Mouse (Mus musculus) spleen, adult 2 months (tissue): ENCODE results near the gene Gm3409. TPM values are rescaled to one million over a fixed set of nuclear protein-coding genes. Genes with fewer than 3 reads are reported as not detected.
"Not testable (repeated sequence)": the region's sequence is repeated elsewhere in the genome, so short reads cannot be mapped to it uniquely, and the experiment has no call there.

Experiments used
- DNase-seq, 2 experiments: peaks; one replicate each; pipeline versions ENCODE4 v3.0.0 to v3.0.0-alpha.2; 2012 to 2021; ENCODE audit warnings: low spot score in 2 of 2, low read depth in 1 of 2
- H3K27ac ChIP-seq: fragments of 200-500 bp; 2 replicates; pipeline ENCODE4 v1.5.1; 2012; ENCODE audit warnings: low read length, inconsistent platforms; ENCODE audit not compliant: insufficient read depth
- H3K27me3 ChIP-seq: fragments of 200-500 bp; 2 replicates; pipeline ENCODE4 v1.6.1; 2012; ENCODE audit warnings: mild to moderate bottlenecking, moderate library complexity, low read length, inconsistent platforms; ENCODE audit not compliant: control insufficient read depth, insufficient read depth
- H3K36me3 ChIP-seq: fragments of 200-500 bp; 2 replicates; pipeline ENCODE4 v1.6.1; 2012; ENCODE audit warnings: mild to moderate bottlenecking, low read length, inconsistent platforms; ENCODE audit not compliant: control insufficient read depth, insufficient read depth
- H3K4me1 ChIP-seq: fragments of 200-500 bp; 2 replicates; pipeline ENCODE4 v1.6.1; 2011; ENCODE audit warnings: inconsistent platforms; ENCODE audit not compliant: control insufficient read depth, insufficient read depth, insufficient read length
- H3K4me3 ChIP-seq: fragments of 200-500 bp; 2 replicates; pipeline ENCODE4 v1.5.1; 2011; ENCODE audit warnings: mild to moderate bottlenecking, inconsistent platforms; ENCODE audit not compliant: insufficient read depth, insufficient read length; ENCODE audit errors: extremely low read depth
- CTCF ChIP-seq: fragments of 200-500 bp; IDR thresholded peaks from 2 replicates; pipeline ENCODE4 v1.5.1; 2011; ENCODE audit warnings: mild to moderate bottlenecking, inconsistent platforms; ENCODE audit not compliant: insufficient read depth, insufficient read length, insufficient replicate concordance; ENCODE audit errors: extremely low read depth
- POLR2A ChIP-seq: fragments of 200-500 bp; IDR thresholded peaks from 2 replicates; pipeline ENCODE4 v1.6.1; 2011; ENCODE audit warnings: low read depth, low read length, inconsistent platforms
- WGBS: fragments of 180-500 bp; shearing (Covaris S2); methylation state at CpG from one replicate; pipeline ENCODE4 v1.1.7; 2018; 5-methylcytosine and 5-hydroxymethylcytosine counted together
- polyA plus RNA-seq: library from polyadenylated mRNA; depleted of rRNA; stranded (reverse); fragments of >200 nt; gene quantifications from 2 replicates; pipeline ENCODE4 v1.2.3, GENCODE M21; 2012; rRNA removed

Gm3409 gene
- polyA plus RNA-seq = not detected in 2 replicates

DNA sequence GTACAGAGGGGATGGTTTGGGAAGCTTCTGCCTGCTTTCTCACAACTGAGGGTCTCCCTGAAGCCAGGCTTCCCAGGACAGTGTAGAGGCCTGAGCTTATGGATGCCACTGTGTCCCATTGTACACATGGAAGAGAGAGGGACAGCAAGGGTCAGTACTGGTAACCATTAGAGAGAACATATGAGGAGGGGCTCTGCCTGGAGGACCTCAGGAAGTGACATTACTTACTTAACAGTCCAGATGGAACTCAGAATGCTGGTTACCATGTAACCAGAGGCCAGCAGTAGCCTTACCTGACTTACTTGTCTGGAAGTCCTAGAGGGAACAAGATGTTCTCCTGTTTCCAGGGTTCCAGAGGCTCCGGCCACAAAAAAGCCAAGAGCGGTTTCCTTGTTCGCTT, at the start of gene Gm3409:
Gm3409 (plus strand) TSS at position 301 of the 400 bp plus-strand sequence.
- WGBS = 100% methylated on average over 3 of the region's 3 CpGs
- H3K27me3 ChIP-seq, DNase-seq, H3K4me1 ChIP-seq, H3K4me3 ChIP-seq, H3K36me3 ChIP-seq, H3K27ac ChIP-seq: not testable (repeated sequence)

DNA sequence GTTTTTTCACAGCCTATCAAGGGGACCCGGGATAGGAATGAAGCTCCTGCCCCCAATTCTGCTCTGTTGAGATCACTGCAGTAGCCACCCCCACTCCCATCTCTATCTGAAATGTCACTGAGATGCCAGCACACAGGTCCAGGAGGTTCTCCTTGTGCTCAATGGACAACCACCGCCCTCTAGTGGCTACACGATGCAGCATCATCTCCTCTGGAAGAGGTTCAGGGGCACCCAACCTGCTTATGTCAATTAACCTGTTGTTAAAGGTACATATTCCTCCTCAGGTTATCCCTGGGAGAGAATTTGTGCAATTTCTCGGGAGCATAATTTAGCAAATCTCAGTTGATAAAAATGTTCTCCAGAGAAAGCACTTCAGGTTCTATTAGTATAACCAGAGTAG, 48.5 kb upstream of the Gm3409 start:
- 13% methylated on average over 3 of the region's 4 CpGs for WGBS
- H3K36me3 ChIP-seq, H3K4me3 ChIP-seq, H3K27me3 ChIP-seq, H3K4me1 ChIP-seq, H3K27ac ChIP-seq: not testable (repeated sequence)
- DNase-seq = peak in 1 of 2 experiments; percentile 14

DNA sequence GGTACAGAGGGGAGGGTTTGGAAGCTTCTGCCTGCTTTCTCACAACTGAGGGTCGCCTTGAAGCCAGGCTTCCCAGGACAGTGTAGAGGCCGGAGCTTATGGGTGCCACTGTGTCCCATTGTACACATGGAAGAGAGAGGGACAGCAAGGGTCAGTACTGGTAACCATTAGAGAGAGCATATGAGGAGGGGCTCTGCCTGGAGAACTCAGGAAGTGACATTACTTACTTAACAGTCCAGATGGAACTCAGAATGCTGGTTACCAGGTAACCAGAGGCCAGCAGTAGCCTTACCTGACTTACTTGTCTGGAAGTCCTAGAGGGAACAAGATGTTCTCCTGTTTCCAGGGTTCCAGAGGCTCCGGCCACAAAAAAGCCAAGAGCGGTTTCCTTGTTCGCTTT, 46.4 kb upstream of the Gm3409 start, which contains the start of gene Gm6370:
Gm6370 (plus strand) TSS at position 301 of the 400 bp plus-strand sequence.
- not testable (repeated sequence) for H3K36me3 ChIP-seq, H3K4me3 ChIP-seq, H3K27me3 ChIP-seq, H3K27ac ChIP-seq, H3K4me1 ChIP-seq, DNase-seq
- no CpG with 5 or more reads among the region's 5 CpGs for WGBS

DNA sequence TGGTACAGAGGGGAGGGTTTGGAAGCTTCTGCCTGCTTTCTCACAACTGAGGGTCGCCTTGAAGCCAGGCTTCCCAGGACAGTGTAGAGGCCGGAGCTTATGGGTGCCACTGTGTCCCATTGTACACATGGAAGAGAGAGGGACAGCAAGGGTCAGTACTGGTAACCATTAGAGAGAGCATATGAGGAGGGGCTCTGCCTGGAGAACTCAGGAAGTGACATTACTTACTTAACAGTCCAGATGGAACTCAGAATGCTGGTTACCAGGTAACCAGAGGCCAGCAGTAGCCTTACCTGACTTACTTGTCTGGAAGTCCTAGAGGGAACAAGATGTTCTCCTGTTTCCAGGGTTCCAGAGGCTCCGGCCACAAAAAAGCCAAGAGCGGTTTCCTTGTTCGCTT, 35.3 kb upstream of the Gm3409 start, which contains the start of gene 4930449I24Rik:
4930449I24Rik (plus strand) TSS at position 301 of the 400 bp plus-strand sequence.
- WGBS = no CpG with 5 or more reads among the region's 5 CpGs
- DNase-seq, H3K4me3 ChIP-seq, H3K4me1 ChIP-seq, H3K27ac ChIP-seq, H3K27me3 ChIP-seq, H3K36me3 ChIP-seq: not testable (repeated sequence)

DNA sequence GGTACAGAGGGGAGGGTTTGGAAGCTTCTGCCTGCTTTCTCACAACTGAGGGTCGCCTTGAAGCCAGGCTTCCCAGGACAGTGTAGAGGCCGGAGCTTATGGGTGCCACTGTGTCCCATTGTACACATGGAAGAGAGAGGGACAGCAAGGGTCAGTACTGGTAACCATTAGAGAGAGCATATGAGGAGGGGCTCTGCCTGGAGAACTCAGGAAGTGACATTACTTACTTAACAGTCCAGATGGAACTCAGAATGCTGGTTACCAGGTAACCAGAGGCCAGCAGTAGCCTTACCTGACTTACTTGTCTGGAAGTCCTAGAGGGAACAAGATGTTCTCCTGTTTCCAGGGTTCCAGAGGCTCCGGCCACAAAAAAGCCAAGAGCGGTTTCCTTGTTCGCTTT, 23.6 kb upstream of the Gm3409 start, which contains the start of gene Gm3402:
Gm3402 (plus strand) TSS at position 301 of the 400 bp plus-strand sequence.
- not testable (repeated sequence) for H3K4me1 ChIP-seq, H3K27me3 ChIP-seq, H3K36me3 ChIP-seq, DNase-seq, H3K27ac ChIP-seq, H3K4me3 ChIP-seq
- WGBS = 83% methylated on average over 1 of the region's 5 CpGs

DNA sequence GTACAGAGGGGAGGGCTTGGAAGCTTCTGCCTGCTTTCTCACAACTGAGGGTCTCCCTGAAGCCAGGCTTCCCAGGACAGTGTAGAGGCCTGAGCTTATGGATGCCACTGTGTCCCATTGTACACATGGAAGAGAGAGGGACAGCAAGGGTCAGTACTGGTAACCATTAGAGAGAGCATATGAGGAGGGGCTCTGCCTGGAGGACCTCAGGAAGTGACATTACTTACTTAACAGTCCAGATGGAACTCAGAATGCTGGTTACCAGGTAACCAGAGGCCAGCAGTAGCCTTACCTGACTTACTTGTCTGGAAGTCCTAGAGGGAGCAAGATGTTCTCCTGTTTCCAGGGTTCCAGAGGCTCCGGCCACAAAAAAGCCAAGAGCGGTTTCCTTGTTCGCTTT, 11.9 kb upstream of the Gm3409 start, which contains the start of gene Gm3404:
Gm3404 (plus strand) TSS at position 301 of the 400 bp plus-strand sequence.
- not testable (repeated sequence) for H3K4me3 ChIP-seq, H3K4me1 ChIP-seq, H3K27me3 ChIP-seq, H3K27ac ChIP-seq, H3K36me3 ChIP-seq, DNase-seq
- 94% methylated on average over 3 of the region's 3 CpGs for WGBS

DNA sequence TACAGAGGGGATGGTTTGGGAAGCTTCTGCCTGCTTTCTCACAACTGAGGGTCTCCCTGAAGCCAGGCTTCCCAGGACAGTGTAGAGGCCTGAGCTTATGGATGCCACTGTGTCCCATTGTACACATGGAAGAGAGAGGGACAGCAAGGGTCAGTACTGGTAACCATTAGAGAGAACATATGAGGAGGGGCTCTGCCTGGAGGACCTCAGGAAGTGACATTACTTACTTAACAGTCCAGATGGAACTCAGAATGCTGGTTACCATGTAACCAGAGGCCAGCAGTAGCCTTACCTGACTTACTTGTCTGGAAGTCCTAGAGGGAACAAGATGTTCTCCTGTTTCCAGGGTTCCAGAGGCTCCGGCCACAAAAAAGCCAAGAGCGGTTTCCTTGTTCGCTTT, 18.4 kb downstream of the Gm3409 start, which contains the start of gene Gm3415:
Gm3415 (plus strand) TSS at position 301 of the 400 bp plus-strand sequence.
- H3K27ac ChIP-seq, DNase-seq, H3K27me3 ChIP-seq, H3K36me3 ChIP-seq, H3K4me1 ChIP-seq, H3K4me3 ChIP-seq: not testable (repeated sequence)
- no CpG with 5 or more reads among the region's 3 CpGs for WGBS

DNA sequence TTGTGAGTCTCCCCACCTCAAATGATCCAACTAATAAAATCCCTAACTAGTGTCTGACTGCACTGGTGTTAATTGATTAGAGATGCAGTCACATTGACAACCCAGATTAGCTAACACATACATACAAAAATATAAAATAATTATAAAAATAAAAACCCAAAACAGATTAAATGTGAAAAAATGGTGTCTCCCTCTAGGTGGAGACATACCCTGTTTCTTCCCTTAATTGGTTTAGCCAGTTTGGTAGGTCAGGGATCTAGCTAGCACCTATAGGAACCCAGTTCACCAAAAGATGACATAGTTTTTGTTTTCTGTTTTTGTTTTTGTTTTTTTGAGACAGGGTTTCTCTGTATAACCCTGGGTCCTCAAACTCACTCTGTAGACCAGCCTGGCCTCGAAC, 26.8 kb downstream of the Gm3409 start:
- no peak overlapping the region for H3K27ac ChIP-seq
- no peak for DNase-seq
- H3K4me3 ChIP-seq = no peak overlapping the region
- no peaks in the 10 kb centered on the region for H3K36me3 ChIP-seq
- 79% methylated on average over 1 of the region's 1 CpGs for WGBS
- TF ChIP-seq CTCF = no peak
- no peak for TF ChIP-seq POLR2A
- no peaks in the 10 kb centered on the region for H3K4me1 ChIP-seq
- no peaks in the 10 kb centered on the region for H3K27me3 ChIP-seq
